13 mouse cellular contexts compared by ENCODE assay signal in the genomic region with DNA sequence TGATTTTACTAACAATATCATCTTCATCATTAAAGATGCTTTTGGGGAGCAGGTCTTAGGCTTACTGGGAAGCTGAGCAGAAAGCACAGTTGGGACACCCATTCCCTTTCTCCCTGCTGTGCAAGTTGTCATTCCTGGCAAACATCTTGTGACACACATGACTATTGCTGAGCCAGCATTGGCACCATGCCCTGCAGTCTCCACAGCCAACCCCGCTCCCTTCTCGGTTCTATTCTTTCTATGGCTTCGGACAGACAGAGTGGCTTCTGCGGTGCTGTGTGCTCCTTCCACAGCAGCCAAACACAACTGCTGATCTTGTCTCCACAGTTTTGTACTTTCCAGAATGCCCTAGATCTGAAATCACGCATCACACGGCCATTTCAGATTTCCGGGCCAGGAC.
DNase-seq lines count a peak whose midpoint lies in the region; ATAC-seq and TF ChIP-seq lines count a peak whose summit lies in the region.
"Had no signal": no experiment of that assay in that cellular context is flagged by ENCODE, and none has a peak within 500 bp of the region (broad histone marks: within the 10 kb centered on the region; RNA-seq: fewer than 3 reads in every experiment).

No protein-coding gene starts in this region.

- H3K4me3 ChIP-seq in kidney, embryonic 14.5 days (ENCODE audit: low read length), result no peak overlapping the region
- H3K4me3 ChIP-seq: erythroblast, embryonic 14.5 days; heart, adult 2 months; intestine, embryonic 15.5 days had no signal

- TF ChIP-seq POLR2A in brain, embryonic 14.5 days (IDR thresholded peaks at IDR 0.05; ENCODE audit: borderline replicate concordance, extremely low read depth, insufficient read depth, insufficient read length, poor library complexity, severe bottlenecking), result no peak

- peak; percentile 8 for DNase-seq in cerebellum, adult 11-12 months
- DNase-seq in cerebellum, adult 9-10 months, result no peak
- peak; percentile 65 to 71 for DNase-seq in kidney, postnatal 25 days
- DNase-seq in brain, embryonic 14.5 days (ENCODE audit: low read depth), result peak; percentile 79
- peak; percentile 57 to 77 for DNase-seq in layer of hippocampus, postnatal 14 days (ENCODE audit: low spot score in 2 of 2)
- DNase-seq in ovary, postnatal 36 days (ENCODE audit: low spot score), result no peak
- DNase-seq: retina, postnatal 1 day had no signal

- no peaks in the 10 kb centered on the region for H3K9me3 ChIP-seq in kidney, embryonic 14.5 days (ENCODE audit: control insufficient read depth, low read length)
- H3K9me3 ChIP-seq: intestine, embryonic 15.5 days had no signal

- no peak overlapping the region for H3K4me2 ChIP-seq in kidney, embryonic 14.5 days (replicated peaks; ENCODE audit: low read depth, low read length)
- H3K4me2 ChIP-seq: intestine, embryonic 15.5 days had no signal

- H3K36me3 ChIP-seq in kidney, embryonic 14.5 days (ENCODE audit: control insufficient read depth, insufficient read depth, low read length), result no peaks in the 10 kb centered on the region
- H3K36me3 ChIP-seq: intestine, embryonic 15.5 days had no signal

- no peak overlapping the region for H3K9ac ChIP-seq in kidney, embryonic 14.5 days (ENCODE audit: low read depth, low read length)
- H3K9ac ChIP-seq: intestine, embryonic 15.5 days; liver, embryonic 14.5 days had no signal

- ATAC-seq in kidney, embryonic 14.5 days (ENCODE audit: low FRiP score, low TSS enrichment), result no peak
- no peak for ATAC-seq in megakaryocyte progenitor cell, adult 5-6 weeks (replicated peaks; ENCODE audit: poor library complexity)
- ATAC-seq: intestine, embryonic 15.5 days had no signal

- H3K27me3 ChIP-seq in kidney, embryonic 14.5 days (ENCODE audit: control insufficient read depth, insufficient read depth, low read length), result peaks cover 3% of the 10 kb centered on the region; the same call in 1 of the 2 replicates

- TF ChIP-seq CTCF in brain, embryonic 14.5 days (IDR thresholded peaks at IDR 0.05; ENCODE audit: borderline replicate concordance, extremely low read depth, insufficient read depth, insufficient read length), result no peak

- H3K27ac ChIP-seq in kidney, embryonic 14.5 days (ENCODE audit: low read depth, low read length), result no peak overlapping the region
- H3K27ac ChIP-seq: heart, adult 2 months; intestine, embryonic 15.5 days; liver, embryonic 14.5 days had no signal

- peaks cover 36% of the 10 kb centered on the region for H3K4me1 ChIP-seq in kidney, embryonic 14.5 days (ENCODE audit: control insufficient read depth, insufficient read depth, low read length)

- 89% methylated on average over 7 of the region's 7 CpGs for WGBS in kidney, embryonic 14.5 days

Comparison
In these comparisons a context has a peak if more than half of its experiments do, and no peak if none do; other contexts are left out.
1. DNase-seq: peak in cerebellum, adult 11-12 months (single experiment), kidney, postnatal 25 days (2 of 2), brain, embryonic 14.5 days (single experiment) and layer of hippocampus, postnatal 14 days (2 of 2); none in cerebellum, adult 9-10 months (single experiment) and ovary, postnatal 36 days (single experiment).